Mouse (Mus musculus) liver, adult 10 weeks (tissue): Measurements from ENCODE around the gene Stx5a. TPM values are rescaled to one million over a fixed set of nuclear protein-coding genes. Genes with fewer than 3 reads are reported as not detected.

Source experiments
- polyA plus RNA-seq: library from polyadenylated mRNA; stranded (reverse); fragments of 350-450 nt; fragmentation: Illumina TruSeq; extraction: RNeasy Lipid Tissue Mini Kit (QIAGEN cat#74804); gene quantifications from one replicate; pipeline ENCODE4 v1.2.3, GENCODE M21; 2014; ENCODE audit warnings: low read depth, low replicate concordance

Gene Stx5a
- 45.2 TPM for polyA plus RNA-seq

DNA sequence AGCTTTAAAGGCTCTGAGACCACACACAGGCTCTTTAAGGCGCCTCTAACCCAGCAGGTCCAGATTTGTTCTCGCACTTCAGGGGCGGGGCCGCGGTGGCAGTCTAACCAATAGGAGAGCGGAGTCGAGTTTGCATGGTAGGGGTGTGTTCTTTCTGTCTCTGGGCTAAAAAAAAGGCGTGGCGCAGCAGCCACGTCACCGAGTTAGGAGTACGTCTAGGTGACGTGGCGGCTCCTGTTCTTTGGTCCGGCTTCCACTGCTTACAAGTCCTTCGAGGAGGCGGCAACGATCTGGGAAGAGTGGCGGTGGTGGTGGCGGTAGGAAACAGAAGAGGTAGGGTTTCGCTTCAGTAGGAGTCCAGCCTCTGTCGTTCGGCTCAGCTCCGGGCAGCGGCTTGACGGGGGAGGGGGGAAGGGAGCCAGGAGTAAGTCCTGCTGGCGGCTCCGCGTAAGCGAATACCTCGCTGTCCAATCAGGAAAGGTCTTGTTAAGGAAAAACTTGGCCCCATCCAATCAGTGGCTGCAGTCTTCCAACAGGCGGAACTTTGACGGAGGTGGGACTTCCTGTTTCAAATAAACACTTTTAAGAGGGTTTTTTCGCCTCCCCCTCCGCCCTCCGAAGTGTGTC, at the start of gene Stx5a:
Stx5a (plus strand) TSS at position 171 of the 627 bp plus-strand sequence.

DNA sequence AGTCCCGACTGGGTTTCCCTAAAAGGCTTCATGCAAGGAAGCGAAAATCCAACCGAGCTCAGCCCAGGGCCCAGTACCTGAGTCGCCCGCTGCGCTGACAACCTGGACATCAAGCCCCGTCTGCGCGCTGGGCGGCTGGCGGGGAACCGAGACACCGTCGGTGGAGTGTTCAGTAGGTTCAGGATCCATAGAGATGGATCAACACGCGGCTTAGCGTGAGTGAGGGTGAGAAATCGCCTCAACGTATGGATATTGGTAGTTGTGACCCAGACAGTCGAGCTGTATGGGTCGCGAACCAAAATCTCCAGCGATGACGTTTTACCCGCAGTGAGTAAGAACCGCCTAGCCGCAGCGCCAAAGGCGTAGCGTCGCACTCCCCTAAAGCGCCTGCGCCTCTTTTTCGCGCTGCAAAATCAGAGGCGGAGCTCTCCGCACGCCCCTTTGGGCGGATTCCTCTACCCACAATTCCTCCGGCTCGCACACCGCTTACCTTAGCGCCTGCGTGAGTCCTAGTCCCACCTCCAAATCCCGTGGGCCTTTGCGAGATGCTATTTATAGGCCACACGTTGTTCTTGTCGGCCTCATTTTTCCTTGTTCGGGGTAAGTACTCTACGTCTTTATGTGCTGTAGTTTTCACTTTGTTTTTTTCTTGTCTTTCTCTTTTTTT, 18.2 kb upstream of the Stx5a start, which contains the start of gene Slc3a2:
Slc3a2 (minus strand) TSS at position 463 of the 667 bp plus-strand sequence.

DNA sequence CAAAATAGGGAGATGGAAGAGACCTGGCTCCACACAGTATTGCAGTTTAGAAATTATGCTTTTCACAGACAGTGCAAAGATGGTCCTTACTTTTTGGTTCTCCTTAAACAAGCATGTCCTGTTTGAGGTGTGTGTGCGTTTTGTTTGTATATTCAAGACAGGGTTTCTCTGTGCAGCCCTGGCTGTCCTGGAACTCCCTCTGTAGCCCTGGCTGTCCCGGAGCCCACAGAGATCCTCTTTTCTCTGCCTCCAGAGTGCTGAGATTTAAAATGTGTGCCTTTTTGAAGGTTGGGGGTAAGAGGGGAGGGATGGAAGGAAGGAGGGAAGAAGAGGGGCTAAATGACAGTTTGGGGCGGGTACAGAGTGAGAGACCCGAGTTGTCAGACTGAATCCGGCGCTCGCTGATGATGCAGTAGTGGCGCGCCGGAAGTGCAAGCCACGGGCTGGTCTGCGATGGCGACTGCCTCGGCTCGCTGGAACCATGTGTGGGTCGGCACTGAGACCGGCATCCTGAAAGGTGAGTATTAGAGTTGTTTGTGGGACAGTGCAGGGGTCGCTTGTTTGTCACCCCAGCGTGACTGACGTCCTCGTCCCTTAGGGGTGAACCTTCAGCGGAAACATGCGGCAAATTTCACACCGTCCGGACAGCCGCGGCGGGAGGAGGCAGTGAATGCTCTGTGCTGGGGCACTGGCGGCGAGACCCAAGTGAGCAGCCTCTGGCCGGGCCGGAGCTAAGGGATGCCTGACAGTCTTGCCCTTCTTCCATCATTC, 5.6 kb upstream of the Stx5a start, which contains the start of gene Wdr74:
Wdr74 (plus strand) TSS at position 439 of the 771 bp plus-strand sequence.

DNA sequence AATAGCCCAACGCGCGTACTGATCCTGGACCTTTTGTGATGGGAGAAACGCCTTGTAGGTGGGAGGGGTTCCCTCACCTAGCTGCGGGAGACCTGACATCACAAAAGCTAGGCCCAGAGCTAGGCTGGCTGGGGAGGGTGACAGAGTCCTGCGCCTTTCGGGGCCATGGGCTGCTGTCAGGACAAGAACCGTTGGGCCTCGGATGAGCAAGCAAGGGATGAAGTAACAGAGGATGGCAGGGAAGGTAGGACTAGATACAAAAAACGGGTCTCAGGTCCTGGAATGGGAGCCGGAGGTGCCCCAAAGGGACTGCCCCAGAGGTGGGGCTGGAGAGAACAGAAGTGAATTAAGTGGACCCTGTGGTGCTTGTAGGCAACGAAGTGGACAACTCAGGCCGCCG, 610 bp upstream of the Stx5a start, which contains the start of gene 1700092M07Rik:
1700092M07Rik (plus strand) TSS at position 116 of the 400 bp plus-strand sequence.

GRCm38 (mm10) chr19:8756635-8757387, 15.6 kb downstream of the Stx5a start, which contains the start of gene Nxf1:
TSS of gene Nxf1 (plus strand) at chr19:8757073.

GRCm38 (mm10) chr19:8770567-8771270, 29.5 kb downstream of the Stx5a start, which contains the start of gene Tmem223:
TSS of gene Tmem223 (plus strand) at chr19:8770996.

GRCm38 (mm10) chr19:8774086-8774835, 33.0 kb downstream of the Stx5a start, which contains the start of gene Tmem179b:
TSS of gene Tmem179b (minus strand) at chr19:8774467.

GRCm38 (mm10) chr19:8786008-8786781, 45.0 kb downstream of the Stx5a start, which contains the start of gene Taf6l:
TSS of gene Taf6l (minus strand) at chr19:8786417.

GRCm38 (mm10) chr19:8798264-8798946, 57.2 kb downstream of the Stx5a start, which contains the start of gene Polr2g:
TSS of gene Polr2g (minus strand) at chr19:8798577.

DNA sequence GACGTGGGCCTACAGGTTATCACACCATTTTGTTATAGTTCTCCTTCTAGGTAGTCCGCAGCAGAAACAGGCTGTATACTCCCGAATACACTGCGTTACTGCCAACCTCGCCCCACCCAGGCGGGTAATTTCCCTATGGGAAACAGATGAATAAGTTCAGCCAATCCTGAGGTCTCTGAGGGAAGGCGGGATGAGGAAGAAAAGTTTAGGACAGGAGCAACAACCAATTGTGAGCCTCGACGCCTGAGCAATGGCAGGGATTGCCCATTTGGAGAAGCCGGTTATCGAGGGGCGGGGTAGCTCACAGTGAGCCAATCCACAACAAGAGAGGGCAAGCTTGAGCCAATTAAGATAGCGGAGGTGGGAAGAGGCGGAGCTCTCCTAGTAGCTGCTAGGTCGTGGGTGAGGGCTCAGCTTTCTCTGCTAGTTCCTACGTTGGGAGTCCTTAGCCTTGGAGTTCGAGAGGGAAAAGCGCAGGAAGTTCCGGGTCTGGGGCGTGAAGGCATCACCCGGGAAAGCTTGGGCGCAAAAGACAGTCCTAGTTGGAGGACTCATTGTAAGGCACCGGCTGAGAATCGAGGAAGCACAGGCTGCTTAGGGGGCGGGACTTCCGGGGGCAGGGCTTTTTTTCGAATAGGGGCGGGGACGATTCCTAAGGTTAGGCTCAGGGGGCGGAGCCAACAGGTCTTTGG, 61.1 kb downstream of the Stx5a start, which contains the start of gene Zbtb3:
Zbtb3 (plus strand) TSS at position 426 of the 692 bp plus-strand sequence.

Other genes starting within 250 kb of the Stx5a start
- not detected for gene Slc22a8, start 150.2 kb upstream of the Stx5a start, polyA plus RNA-seq
- not detected for gene Slc22a6, start 123.4 kb upstream of the Stx5a start, polyA plus RNA-seq
- 0.08 TPM for gene Chrm1, start 77.6 kb upstream of the Stx5a start, polyA plus RNA-seq
- 49.2 TPM for gene Slc3a2, start 18.0 kb upstream of the Stx5a start, polyA plus RNA-seq
- gene Wdr74, start 5.6 kb upstream of the Stx5a start, polyA plus RNA-seq, result 8.7 TPM
- gene 1700092M07Rik, start 695 bp upstream of the Stx5a start, polyA plus RNA-seq, result not detected
- gene Nxf1, start 15.7 kb downstream of the Stx5a start, polyA plus RNA-seq, result 39.4 TPM
- gene Tmem223, start 29.6 kb downstream of the Stx5a start, polyA plus RNA-seq, result 19.2 TPM
- 30.8 TPM for gene Tmem179b, start 33.1 kb downstream of the Stx5a start, polyA plus RNA-seq
- not detected for gene Taf6l, start 45.0 kb downstream of the Stx5a start, polyA plus RNA-seq
- gene Polr2g, start 57.2 kb downstream of the Stx5a start, polyA plus RNA-seq, result 19.2 TPM
- not detected for gene Zbtb3, start 61.1 kb downstream of the Stx5a start, polyA plus RNA-seq
- gene Ttc9c, start 77.9 kb downstream of the Stx5a start, polyA plus RNA-seq, result 27.0 TPM
- gene Hnrnpul2, start 78.6 kb downstream of the Stx5a start, polyA plus RNA-seq, result 49.7 TPM
- not detected for gene AC129217.1, start 88.4 kb downstream of the Stx5a start, polyA plus RNA-seq
- 6.6 TPM for gene Bscl2, start 96.1 kb downstream of the Stx5a start, polyA plus RNA-seq
- not detected for gene Gng3, start 97.8 kb downstream of the Stx5a start, polyA plus RNA-seq
- gene Lrrn4cl, start 109.4 kb downstream of the Stx5a start, polyA plus RNA-seq, result not detected
- gene Ubxn1, start 130.1 kb downstream of the Stx5a start, polyA plus RNA-seq, result 32.8 TPM
- gene Uqcc3, start 139.5 kb downstream of the Stx5a start, polyA plus RNA-seq, result 2.7 TPM
- gene Lbhd1, start 142.3 kb downstream of the Stx5a start, polyA plus RNA-seq, result 49.1 TPM
- gene Gm49403, start 142.5 kb downstream of the Stx5a start, polyA plus RNA-seq, result not detected
- gene 1810009A15Rik, start 147.4 kb downstream of the Stx5a start, polyA plus RNA-seq, result 9.1 TPM
- not detected for gene Gm49416, start 147.5 kb downstream of the Stx5a start, polyA plus RNA-seq
- 0.77 TPM for gene Ints5, start 151.6 kb downstream of the Stx5a start, polyA plus RNA-seq
- gene Ganab, start 156.7 kb downstream of the Stx5a start, polyA plus RNA-seq, result 79.5 TPM
- gene B3gat3, start 179.0 kb downstream of the Stx5a start, polyA plus RNA-seq, result 6.2 TPM
- 0.50 TPM for gene Rom1, start 187.9 kb downstream of the Stx5a start, polyA plus RNA-seq
- 5.5 TPM for gene Eml3, start 188.1 kb downstream of the Stx5a start, polyA plus RNA-seq
- 28.0 TPM for gene Mta2, start 200.5 kb downstream of the Stx5a start, polyA plus RNA-seq
- 2.6 TPM for gene Tut1, start 212.4 kb downstream of the Stx5a start, polyA plus RNA-seq
- 44.9 TPM for gene Eef1g, start 225.6 kb downstream of the Stx5a start, polyA plus RNA-seq
- 3.2 TPM for gene Ahnak, start 247.9 kb downstream of the Stx5a start, polyA plus RNA-seq